Mouse (Mus musculus) cerebellum, adult (tissue): Measurements from ENCODE around the gene Wipf1.

Experiments used
- ATAC-seq: cut with Nextera tagmentation; 2 replicates; pipeline ENCODE4 v1.9.2; 2017; ENCODE audit warnings: mild to moderate bottlenecking, moderate library complexity, mixed read lengths; ENCODE audit not compliant: insufficient number of reproducible peaks, low FRiP score, low TSS enrichment

Gene Wipf1

DNA sequence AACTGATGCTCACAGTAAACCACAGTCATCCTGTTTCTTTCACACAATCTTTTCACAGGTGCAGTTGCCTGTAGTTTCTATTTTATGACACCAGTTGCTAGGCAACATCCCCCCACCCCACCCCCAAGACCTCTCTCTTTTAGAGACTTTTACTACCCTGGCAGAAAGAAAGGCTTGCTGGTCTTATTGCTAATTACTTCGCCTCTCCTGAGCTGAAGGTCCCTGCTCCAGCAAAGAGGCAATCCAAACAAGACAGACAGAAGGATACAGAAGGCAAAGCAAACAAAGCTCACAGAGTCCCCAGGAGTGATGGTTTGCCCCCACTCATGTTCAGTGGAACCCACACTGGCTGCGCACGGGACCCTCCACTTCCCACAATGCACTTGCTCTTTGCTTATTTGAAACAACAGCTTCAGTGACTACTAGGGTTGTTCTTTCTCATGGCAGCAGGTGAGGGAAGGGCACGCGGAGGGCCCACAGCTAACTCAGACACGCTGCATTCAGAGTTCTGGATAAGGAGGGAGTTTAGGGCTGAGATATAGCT lies 79.3 kb downstream of the Wipf1 start:
- ATAC-seq = no peak

DNA sequence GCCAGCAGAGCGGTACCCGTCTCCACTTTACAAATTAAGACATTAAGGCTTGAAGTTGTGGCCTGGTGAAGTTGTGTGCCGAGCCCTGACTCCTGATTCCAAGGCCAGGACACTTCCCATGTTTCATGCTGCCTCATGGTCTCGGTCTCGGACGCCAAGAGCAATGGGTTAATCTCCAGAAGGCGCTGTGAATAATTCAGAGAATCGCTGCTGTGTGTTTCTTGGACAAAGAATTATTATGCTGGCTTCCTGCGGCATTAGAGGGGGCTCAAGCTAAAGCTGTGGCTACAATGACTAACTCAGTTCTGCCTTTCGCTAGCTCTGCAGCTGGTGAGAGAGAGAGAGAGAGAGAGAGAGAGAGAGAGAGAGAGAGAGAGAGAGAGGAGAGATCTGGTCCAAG lies 85.5 kb downstream of the Wipf1 start:
- no peak for ATAC-seq

DNA sequence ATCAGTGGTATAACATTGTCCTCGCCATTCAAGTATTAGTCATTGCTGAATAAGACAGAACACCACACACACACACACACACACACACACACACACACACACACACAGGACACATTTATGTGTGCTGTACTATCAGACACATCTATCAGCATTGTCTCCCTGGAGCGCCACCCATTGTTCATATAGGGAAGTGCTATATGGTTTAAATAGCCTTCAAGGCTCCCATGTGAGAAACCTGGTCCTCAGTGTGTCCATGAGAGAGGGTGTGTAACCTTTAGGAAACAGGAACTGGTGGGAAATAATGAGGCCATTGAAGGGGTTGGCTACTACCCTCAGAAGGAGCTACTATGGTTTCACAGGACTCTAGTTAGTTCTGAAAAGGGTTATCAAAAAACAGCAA lies 87.5 kb downstream of the Wipf1 start:
- ATAC-seq = no peak

DNA sequence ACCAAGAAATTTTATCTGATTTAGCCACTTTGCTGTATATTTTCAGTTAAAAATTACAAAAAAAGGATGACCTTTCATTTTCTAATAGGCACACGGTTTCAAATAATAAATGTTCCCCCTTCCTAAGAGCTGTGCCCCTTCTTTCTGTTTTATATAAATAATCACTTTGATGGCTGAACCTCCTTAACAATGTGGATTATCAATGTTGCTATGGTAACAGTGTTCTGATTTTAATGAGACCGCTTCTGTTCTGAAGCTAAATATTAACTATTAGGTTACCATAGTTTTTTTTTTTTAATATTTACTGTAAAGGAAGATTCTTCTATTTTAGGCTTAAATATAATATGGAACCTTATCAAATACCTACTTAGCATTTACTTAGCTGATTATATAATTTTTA lies 89.2 kb downstream of the Wipf1 start:
- no peak for ATAC-seq

DNA sequence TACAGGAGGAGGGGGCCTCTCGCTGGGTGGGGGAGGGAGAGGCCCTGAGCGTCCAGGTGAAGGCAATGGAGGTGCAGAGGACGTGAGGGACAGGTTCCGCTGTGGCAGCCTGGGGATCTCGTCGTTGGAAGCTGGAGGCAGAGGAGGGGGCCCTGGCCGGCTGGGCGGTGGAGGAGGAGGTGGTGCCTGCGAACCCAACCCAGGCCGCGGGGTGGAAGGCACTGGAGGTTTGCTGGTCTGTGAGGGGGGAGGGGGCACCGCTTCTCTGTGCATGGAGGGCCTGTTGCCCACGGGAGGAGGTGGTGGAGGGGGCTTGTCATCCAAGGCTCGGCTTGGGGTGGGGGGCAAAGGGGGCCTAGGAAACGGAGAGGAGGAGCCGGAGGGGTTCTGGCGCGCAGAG lies 92.6 kb downstream of the Wipf1 start:
- no peak for ATAC-seq

DNA sequence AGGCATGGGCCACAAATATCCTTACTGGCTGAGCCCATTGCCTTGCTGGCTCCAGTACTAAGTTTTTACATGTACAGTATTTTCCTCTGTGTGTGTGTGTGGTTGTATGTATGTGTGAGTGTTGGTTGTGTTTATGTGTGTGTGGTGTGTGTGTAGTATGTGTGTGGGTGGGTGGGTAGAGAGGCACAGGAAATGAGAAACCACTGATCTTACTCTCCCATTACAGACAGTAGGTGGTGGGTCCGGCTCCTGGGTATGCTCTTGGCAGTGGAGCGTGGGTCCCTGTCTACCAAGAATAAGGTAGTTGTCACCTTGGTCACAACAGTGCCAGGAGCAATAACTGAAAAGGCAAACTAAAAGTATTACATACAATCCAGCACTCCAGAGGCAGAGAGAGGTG lies 93.7 kb downstream of the Wipf1 start:
- no peak for ATAC-seq

DNA sequence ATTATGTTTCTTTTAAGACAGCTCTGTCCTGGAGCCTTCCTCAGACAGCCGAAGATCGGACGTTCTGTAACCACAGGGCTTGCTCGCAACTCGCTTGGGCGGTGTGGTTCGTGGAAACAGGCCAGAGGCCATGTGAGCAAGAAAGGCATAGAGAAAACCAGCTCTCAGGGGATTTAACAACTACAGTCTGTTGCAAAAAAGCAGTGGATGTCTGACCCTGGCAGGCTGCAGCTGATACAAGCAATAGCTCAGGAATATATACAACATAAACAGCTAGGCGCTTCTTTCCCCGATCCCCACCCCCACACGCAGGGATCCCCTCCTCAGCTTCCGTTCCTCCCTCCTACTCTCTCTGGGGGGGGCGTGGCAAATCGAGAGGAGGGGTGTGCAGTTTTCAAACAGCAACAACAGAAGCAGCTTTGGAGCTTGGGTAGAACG lies 97.6 kb downstream of the Wipf1 start:
- ATAC-seq = no peak

DNA sequence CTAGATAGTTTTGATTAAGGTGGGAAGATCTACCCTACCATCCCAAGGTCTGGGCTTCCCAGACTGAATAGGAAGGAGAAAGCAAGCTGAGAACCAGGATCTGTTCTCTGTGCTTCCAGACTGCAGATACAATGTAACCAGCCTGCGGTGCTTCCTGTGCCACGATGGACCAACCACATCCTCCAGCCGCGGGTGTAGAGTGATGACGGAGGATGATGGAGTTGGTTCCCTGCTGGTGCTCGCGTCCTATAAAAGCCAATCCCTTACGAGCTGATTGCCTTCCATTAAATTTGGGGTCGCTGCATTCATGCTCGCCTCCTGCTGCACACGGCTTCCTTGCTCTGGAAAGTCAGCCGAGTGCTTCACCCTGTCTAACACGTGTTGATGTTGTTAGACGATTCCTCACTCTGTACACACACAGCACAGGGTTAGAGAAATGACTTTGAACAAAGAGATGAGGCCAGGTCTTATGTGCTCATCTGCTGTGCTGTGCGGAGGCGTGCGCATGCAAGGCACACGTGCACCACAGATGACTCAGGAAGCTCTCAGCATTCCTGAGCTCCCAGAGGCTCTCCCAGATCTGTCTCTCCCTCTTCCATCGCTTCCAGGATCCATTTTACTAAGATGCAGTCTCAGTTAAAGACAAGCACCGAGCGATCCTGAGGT lies 100.6 kb downstream of the Wipf1 start:
- no peak for ATAC-seq

DNA sequence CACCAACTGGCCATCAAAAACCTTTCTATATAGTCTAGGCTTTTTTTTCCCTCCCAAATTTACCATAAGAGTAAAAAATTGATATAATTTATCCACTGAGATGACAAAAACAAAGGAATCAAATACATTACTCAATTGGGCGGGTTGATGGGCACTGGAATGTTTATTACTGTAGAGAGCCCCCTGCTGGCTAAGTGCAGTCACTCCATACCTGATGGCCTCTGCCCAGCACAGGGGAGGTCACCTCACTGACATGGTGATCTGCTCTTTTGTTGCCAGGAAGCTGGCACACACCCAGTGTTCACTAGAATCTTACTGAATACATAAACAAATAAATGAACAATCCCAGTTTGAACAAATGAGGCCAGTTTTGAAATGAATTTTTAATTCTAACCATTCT lies 102.2 kb downstream of the Wipf1 start:
- no peak for ATAC-seq

DNA sequence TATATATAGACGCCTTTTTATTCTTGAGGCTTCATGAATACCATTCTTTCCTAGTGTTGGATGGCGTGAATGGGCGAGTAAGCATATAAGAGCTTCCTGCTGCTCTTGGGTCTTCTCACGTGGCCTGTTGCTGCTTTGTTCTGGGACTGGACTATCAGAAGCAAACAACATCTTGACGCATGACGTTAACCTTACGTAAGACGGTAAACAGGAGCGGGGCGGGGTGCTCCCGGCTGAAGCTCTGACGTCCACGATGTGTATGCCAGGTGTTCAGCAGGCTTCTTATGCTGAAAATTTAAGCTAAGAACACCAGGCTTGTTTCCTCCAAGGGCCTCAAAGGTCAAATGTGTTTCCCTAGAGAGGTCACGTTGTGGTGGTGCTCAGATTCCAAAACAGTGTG lies 103.7 kb downstream of the Wipf1 start:
- ATAC-seq = no peak

DNA sequence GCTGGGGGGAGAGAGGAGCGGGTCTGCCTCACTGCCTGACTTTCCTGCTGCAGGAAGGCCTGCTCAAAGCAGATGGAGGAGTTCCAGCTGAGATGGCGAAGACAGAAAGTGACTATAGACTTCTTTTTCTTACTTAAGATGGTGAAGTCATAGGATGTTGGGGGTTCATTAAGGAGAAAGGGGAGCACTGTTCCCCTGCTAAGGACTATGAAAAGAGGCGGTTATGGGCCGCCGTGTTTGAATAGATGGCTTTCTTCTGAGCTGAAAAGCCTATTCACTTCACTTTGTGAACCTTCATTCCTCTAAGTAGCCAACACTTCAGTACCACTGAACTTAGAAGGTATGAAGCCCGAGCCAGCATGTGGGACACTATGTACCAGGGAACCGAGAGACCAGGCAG lies 109.8 kb downstream of the Wipf1 start:
- ATAC-seq = no peak

DNA sequence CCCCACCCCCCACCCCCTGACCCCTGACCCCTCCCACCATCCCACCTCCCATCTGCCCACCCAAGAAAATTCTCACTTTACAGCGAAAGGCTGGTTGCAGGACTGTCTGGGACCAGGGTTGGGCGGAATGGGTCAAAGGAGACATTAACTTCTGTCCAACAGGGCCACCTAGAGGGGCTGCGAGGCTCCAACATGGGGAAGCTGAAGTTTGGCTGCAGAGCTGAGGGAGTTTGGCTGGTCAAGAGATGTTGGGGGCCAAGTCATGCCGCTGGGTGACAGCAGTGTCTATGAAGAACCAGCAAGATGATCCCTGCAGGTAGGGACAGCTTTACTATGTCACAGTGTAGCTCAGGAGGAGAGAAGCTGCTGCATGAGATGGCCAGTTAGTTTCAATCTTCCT lies 110.2 kb downstream of the Wipf1 start:
- ATAC-seq = peak; percentile 45; the same call in 1 of the 2 replicates

DNA sequence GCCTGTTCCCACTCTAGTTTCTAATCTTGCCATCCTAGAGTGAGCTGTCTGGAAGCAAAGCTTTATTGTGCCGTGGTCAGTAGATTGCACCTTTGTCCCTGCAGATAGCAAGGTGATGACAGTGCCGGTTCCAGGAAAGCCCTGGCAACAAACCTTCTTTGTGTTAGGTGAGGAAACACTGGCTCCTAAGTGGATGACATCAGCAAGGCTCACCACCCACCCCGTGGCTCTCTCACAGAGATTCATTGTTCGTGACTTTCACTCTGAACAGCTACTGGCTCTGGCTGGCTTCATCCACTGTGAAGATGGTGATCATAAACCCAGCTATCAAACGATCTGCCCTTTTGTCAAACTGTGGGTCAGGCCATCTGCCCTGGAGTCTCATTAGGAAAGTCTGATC lies 113.6 kb downstream of the Wipf1 start:
- no peak for ATAC-seq

DNA sequence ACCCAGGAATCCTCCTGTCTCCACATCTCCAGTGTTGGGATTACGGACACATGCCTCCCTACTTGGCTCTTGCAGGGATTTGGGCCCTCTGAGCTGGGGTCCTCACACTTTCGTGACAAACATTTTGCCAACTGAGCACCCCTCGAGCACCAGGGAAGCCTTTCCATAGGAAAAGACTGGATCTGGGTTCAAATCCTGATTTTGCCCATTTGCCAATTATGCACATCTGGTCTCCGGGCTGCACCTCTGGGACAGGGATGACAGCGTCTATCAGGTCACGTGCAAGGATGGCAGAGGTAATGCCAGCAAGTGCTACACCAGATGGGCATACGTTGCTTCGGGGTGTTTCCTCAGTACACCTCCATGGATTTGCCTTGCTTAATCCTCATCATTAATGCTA lies 119.5 kb downstream of the Wipf1 start:
- ATAC-seq = no peak; the same call in 1 of the 2 replicates

DNA sequence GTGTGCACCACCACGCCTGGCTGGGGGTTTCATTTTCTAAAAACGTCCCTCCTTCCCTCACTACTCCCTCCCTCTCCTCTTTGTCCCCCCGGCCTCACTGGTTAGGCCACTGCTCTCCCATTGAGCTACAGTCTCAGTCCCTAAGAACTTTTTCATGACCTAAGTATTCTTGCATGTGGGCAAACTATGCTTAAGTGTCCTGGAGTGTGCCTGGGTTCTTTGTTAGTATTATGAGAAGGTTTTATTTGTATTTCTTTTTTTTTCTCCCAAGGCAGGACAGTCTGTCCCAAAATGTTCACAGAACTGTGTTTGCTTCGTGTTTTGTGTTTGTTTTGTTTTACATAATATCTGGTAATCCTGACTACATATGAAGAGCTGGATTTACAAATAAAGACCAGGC lies 121.9 kb downstream of the Wipf1 start:
- no peak for ATAC-seq

DNA sequence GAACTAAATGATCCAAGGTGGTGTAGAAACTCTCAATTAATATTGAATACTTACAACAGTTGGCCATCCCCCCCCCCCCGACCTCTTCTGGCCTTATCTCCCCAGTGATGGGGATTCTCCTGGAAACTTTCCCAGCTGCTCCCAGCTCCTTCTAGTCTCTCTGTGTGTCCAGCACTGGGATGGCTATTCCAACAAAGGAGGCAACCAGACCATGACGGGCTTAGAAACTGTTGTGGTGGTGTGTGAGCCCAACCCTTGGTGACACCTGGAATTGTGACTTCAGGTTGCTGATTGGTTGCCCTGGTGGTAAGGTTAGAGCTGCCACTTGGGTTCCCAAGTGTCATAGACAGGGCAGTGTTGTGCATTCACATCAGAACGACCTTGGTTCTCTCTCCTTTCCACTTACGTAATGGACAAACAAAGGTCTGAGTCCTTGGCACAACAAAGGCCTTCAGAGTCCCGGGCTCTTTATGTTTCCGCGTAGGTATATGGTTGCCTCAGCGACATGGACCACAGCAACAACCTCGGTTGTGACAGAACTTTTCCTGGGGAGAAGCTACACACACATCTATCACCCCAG lies 123.1 kb downstream of the Wipf1 start:
- no peak for ATAC-seq

DNA sequence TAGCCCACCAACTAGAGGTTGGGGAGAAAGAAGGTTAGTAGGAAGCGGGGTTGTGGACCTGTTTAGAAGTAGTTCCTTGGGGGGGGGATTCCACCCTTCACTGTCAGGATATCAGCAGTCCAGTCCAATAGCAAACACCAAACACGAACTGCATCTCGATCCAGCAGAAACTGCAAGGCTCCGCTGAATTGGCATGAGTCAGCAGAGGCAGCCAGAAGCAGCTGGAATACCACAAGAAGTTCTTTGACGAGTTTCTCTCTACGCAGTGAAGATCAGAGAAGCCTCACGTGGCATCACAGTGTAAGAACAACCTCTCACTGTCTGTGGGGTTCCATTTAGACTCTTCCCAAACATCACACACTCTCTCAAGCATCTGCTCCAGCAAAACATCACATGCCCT lies 124.6 kb downstream of the Wipf1 start:
- no peak for ATAC-seq

DNA sequence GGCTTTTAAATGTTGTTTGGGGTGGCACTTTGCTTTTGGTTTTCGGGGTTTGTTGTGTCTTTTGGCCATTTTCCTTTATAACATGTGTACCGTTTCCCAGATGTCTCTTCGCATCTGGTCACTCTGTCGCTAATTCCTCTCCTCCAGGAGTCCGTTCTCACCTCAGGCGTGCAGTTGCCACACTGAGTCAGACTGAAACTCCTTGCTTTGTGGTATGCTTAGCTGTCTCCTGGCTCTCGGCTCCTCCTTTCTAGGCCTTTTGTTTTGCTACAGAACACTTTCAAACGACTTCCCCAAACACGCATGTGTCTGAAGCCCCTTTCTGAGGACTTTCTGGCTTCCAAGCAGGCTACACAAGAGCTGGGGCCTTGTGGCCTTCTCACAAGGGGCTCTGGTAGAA lies 125.1 kb downstream of the Wipf1 start:
- ATAC-seq = no peak

DNA sequence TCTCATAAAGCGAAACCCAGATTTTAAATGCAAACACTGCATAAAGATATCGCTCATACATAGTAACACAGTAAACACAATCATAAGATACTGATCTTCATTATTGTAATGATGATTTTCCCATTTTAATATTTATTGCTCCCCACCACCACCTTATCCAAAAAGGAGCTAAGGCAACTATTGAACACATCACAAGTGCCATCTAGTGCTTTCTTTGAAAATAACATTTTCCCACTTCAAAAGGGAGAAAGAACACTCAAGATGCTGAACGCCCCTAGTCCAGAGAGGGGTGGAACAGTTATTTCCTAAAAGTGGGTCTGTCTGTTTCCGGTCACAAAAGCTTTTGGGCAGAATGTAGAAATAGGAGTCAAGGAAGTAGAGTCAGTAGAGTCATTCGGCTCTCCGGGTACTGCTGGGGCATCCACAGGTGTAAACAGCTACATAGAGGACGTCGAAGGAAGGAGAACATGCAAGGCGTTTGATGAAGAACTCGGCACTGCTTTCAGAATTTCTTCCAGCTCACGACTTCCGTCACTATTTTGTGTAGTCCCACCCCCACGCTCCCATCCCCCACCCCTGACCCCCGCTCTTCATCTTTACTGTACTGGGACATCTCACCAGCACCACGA lies 126.0 kb downstream of the Wipf1 start:
- no peak for ATAC-seq

DNA sequence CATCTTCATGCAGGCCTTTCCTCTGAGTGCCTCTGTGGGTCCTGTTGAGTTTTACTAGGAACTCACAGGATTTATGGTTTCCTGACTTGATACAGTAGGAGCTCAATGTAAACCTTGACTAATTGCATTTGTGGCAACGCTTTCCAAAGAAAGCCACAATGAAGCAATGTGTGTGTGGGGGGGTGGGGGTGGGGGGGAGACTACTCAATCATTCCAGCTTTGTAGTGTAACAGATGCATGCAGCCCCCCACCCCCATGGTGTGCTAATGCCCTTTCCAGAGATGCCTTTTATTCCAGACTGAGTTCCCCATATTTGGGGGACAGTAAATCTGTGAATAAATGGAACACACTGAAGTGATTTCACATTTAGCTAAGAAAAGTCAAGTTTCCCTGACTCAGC lies 127.8 kb downstream of the Wipf1 start:
- no peak for ATAC-seq

DNA sequence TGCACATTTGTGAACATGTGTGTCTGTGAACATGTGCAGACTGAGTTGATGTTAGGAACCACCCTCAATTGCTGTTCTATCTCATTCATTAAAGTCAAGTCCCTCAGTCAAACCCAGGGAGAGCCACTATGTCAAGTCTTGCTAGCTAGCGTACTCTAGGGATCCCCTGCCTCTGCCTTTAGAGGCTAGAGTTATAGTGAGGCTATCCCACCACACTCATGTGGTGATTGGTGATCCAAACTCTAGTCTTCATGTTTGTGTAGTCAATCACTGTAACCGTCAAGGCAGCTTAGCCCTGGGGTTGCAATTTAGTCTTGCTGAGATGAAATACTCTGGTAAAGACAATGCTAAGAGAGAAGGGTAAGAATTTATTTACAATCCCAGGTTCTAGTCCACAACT lies 132.1 kb downstream of the Wipf1 start:
- no peak for ATAC-seq

DNA sequence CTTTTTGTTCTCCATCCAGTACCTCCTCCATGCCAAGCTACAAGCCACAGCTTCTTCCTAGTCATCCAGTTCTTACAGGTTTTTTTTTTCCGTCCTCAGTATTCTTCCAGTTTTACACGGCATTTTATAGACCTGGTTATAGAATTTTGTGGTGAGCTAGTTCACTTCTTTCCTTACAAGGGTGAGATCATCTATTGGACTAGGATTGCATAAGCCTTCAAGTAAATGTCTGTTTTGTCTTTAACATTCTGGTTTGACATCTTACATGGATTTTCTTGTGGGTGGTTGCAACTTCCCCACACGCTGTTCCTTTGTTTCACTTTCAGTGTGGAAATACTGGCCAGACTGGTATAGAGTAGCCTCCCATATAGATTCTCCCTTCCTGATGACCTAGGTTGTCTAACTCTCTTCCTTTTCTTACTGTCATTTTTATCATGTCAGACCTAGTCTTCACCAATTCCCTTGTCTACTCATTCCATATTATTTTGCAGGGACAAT lies 132.7 kb downstream of the Wipf1 start:
- no peak for ATAC-seq
